Mouse (Mus musculus): ENCODE data around the gene Cacnb1.

- TF ChIP-seq POLR2A (IDR thresholded peaks at IDR 0.05; ENCODE audit: extremely low read depth, insufficient read depth, low read length) = no peak
- no peak for TF ChIP-seq CTCF (IDR thresholded peaks at IDR 0.05; ENCODE audit: extremely low read depth, insufficient read depth, low read length)
Observed at GRCm38 (mm10) chr11:98049672-98050519, 27.1 kb upstream of the Cacnb1 start.

All from cortical plate, adult 2 months (tissue).